Mouse (Mus musculus) liver, postnatal 0 days (tissue): ENCODE measurements around the gene Map3k4.

Experiments
- CTCF ChIP-seq: sonication (generic); IDR thresholded peaks from 2 replicates; pipeline ENCODE4 v1.5.1; 2016; ENCODE audit warnings: antibody characterized with exemption, low read depth
- EP300 ChIP-seq: IDR thresholded peaks from 2 replicates; pipeline ENCODE4 v1.6.1; 2016; ENCODE audit warnings: antibody characterized with exemption, low read depth, mild to moderate bottlenecking

- TF ChIP-seq CTCF (no peak), EP300 (no peak)
Measured at GRCm38 (mm10) chr17:12273032-12273431, 45.6 kb downstream of the Map3k4 start.
